Mouse (Mus musculus): Measurements from ENCODE around the gene Chst11. TPM values are rescaled to one million over a fixed set of nuclear protein-coding genes. Genes with fewer than 3 reads are reported as not detected.

Gene Chst11
- total and polyA plus RNA-seq, 3 experiments, result 3.1 to 10.6 TPM; not detected in 1

- Histone ChIP-seq H3K4me1 (ENCODE audit: control insufficient read depth in 1 of 2, insufficient read depth in 2 of 2, low read length in 2 of 2) (no peaks in the 10 kb centered on the region), H3K9me3 (replicated peaks; ENCODE audit: insufficient read depth, low read length) (no peaks in the 10 kb centered on the region), H3K79me2 (ENCODE audit: control insufficient read depth, insufficient read depth, low read length, poor library complexity) (no peaks in the 10 kb centered on the region), H3K9ac (ENCODE audit: control insufficient read depth, low read depth, low read length, poor library complexity, severe bottlenecking) (no peak overlapping the region), H3K27me3 (ENCODE audit: control insufficient read depth in 1 of 2, insufficient read depth in 2 of 2, low read length in 2 of 2) (no peaks in the 10 kb centered on the region), H3K27ac (ENCODE audit: control insufficient read depth, low read depth, low read length) (no peak overlapping the region), H3K4me3 (ENCODE audit: control insufficient read depth in 1 of 2, insufficient read depth in 1 of 2, low read depth in 2 of 2, low read length in 2 of 2) (no peak overlapping the region), H3K36me3 (ENCODE audit: control insufficient read depth in 1 of 2, insufficient read depth in 2 of 2, low read length in 2 of 2) (no peaks in the 10 kb centered on the region)
- DNase-seq (ENCODE audit: low read depth, low spot score), result no peak
- TF ChIP-seq MXI1 (IDR thresholded peaks at IDR 0.05; ENCODE audit: low read depth, low read length), result no peak
- TF ChIP-seq CHD2 (IDR thresholded peaks at IDR 0.05; ENCODE audit: low read length), result no peak
- no peak for TF ChIP-seq BHLHE40 (IDR thresholded peaks at IDR 0.05; ENCODE audit: borderline replicate concordance, low read depth, low read length)
- no peak for TF ChIP-seq TAL1 (IDR thresholded peaks at IDR 0.05; ENCODE audit: low read length)
- no peak for TF ChIP-seq ETS1 (IDR thresholded peaks at IDR 0.05; ENCODE audit: low read depth, low read length)
- TF ChIP-seq POLR2AphosphoS5 (IDR thresholded peaks at IDR 0.05; ENCODE audit: borderline replicate concordance, low read depth, low read length), result no peak
- TF ChIP-seq ZNF384 (IDR thresholded peaks at IDR 0.05; ENCODE audit: low read depth, low read length), result no peak
- TF ChIP-seq ZC3H11A (IDR thresholded peaks at IDR 0.05; ENCODE audit: low read depth, low read length), result no peak
- TF ChIP-seq UBTF (IDR thresholded peaks at IDR 0.05; ENCODE audit: borderline replicate concordance, insufficient read depth, low read depth, low read length), result no peak
- TF ChIP-seq NRF1 (IDR thresholded peaks at IDR 0.05; ENCODE audit: insufficient read depth, low read depth, low read length, poor library complexity, severe bottlenecking), result no peak
- TF ChIP-seq MAX (IDR thresholded peaks at IDR 0.05; ENCODE audit: low read length), result no peak
- TF ChIP-seq MEF2A (IDR thresholded peaks at IDR 0.05; ENCODE audit: extremely low read depth, insufficient replicate concordance, low read depth, low read length, poor library complexity, severe bottlenecking), result no peak
- TF ChIP-seq SIN3A (IDR thresholded peaks at IDR 0.05; ENCODE audit: low read length), result no peak
- no peak for TF ChIP-seq MYB (IDR thresholded peaks at IDR 0.05; ENCODE audit: low read depth, low read length)
- TF ChIP-seq MYC (IDR thresholded peaks at IDR 0.05; ENCODE audit: low read depth, low read length), result no peak
- TF ChIP-seq TBP (IDR thresholded peaks at IDR 0.05; ENCODE audit: low read depth, low read length), result no peak
- TF ChIP-seq MAZ (IDR thresholded peaks at IDR 0.05; ENCODE audit: low read depth, low read length), result no peak
- TF ChIP-seq ZMIZ1 (IDR thresholded peaks at IDR 0.05; ENCODE audit: low read depth, low read length), result no peak
- TF ChIP-seq E2F4 (IDR thresholded peaks at IDR 0.05; ENCODE audit: borderline replicate concordance, low read depth, low read length), result no peak
- TF ChIP-seq CTCF (IDR thresholded peaks at IDR 0.05 in 2 of 3, conservative IDR thresholded peaks at IDR 0.05 in 1 of 3; ENCODE audit: control insufficient read depth in 1 of 3, insufficient read depth in 1 of 3, low read depth in 2 of 3, low read length in 3 of 3, poor library complexity in 1 of 3, severe bottlenecking in 1 of 3), result no peak
Observed at GRCm38 (mm10) chr10:83096257-83096656, 111.0 kb downstream of the Chst11 start.

GRCm38 (mm10) chr10:83098940-83099339 lies 113.6 kb downstream of the Chst11 start:
- TF ChIP-seq RAD21 (IDR thresholded peaks at IDR 0.05; ENCODE audit: low read depth, low read length) (no peak), E2F4 (IDR thresholded peaks at IDR 0.05; ENCODE audit: borderline replicate concordance, low read depth, low read length) (no peak), UBTF (IDR thresholded peaks at IDR 0.05; ENCODE audit: borderline replicate concordance, insufficient read depth, low read depth, low read length) (no peak), HCFC1 (IDR thresholded peaks at IDR 0.05; ENCODE audit: low read depth, low read length) (no peak), USF2 (IDR thresholded peaks at IDR 0.05; ENCODE audit: borderline replicate concordance in 1 of 2, insufficient read depth in 1 of 2, low read depth in 1 of 2, low read length in 2 of 2) (no peak), MAZ (IDR thresholded peaks at IDR 0.05; ENCODE audit: low read depth, low read length) (no peak), MYC (IDR thresholded peaks at IDR 0.05; ENCODE audit: low read depth, low read length) (no peak), ZKSCAN1 (IDR thresholded peaks at IDR 0.05; ENCODE audit: low read depth, low read length) (no peak), EP300 (IDR thresholded peaks at IDR 0.05; ENCODE audit: low read depth in 1 of 2, low read length in 2 of 2) (no peak), JUND (IDR thresholded peaks at IDR 0.05; ENCODE audit: low read depth, low read length) (no peak), RCOR1 (IDR thresholded peaks at IDR 0.05; ENCODE audit: low read depth, low read length) (no peak), TAL1 (IDR thresholded peaks at IDR 0.05; ENCODE audit: low read length) (no peak), BHLHE40 (IDR thresholded peaks at IDR 0.05; ENCODE audit: borderline replicate concordance, low read depth, low read length) (no peak), MEF2A (IDR thresholded peaks at IDR 0.05; ENCODE audit: extremely low read depth, insufficient replicate concordance, low read depth, low read length, poor library complexity, severe bottlenecking) (no peak), GATA1 (IDR thresholded peaks at IDR 0.05; ENCODE audit: low read depth, low read length) (no peak), MXI1 (IDR thresholded peaks at IDR 0.05; ENCODE audit: low read depth, low read length) (no peak), MAFK (IDR thresholded peaks at IDR 0.05; ENCODE audit: borderline replicate concordance, low read depth, low read length) (no peak), MYB (IDR thresholded peaks at IDR 0.05; ENCODE audit: low read depth, low read length) (no peak), TBP (IDR thresholded peaks at IDR 0.05; ENCODE audit: low read depth, low read length) (no peak), POLR2AphosphoS2 (IDR thresholded peaks at IDR 0.05; ENCODE audit: low read length) (no peak)
- no peak overlapping the region for H3K9ac ChIP-seq (ENCODE audit: control insufficient read depth, low read depth, low read length, poor library complexity, severe bottlenecking)
- DNase-seq (ENCODE audit: low read depth, low spot score), result no peak
- H3K9me3 ChIP-seq (replicated peaks; ENCODE audit: insufficient read depth, low read length), result no peaks in the 10 kb centered on the region
- no peaks in the 10 kb centered on the region for H3K27me3 ChIP-seq (ENCODE audit: control insufficient read depth in 1 of 2, insufficient read depth in 2 of 2, low read length in 2 of 2)
- H3K4me3 ChIP-seq (ENCODE audit: control insufficient read depth in 1 of 2, insufficient read depth in 1 of 2, low read depth in 2 of 2, low read length in 2 of 2), result no peak overlapping the region
- H3K36me3 ChIP-seq (ENCODE audit: control insufficient read depth in 1 of 2, insufficient read depth in 2 of 2, low read length in 2 of 2), result no peaks in the 10 kb centered on the region
- no peak overlapping the region for H3K27ac ChIP-seq (ENCODE audit: control insufficient read depth, low read depth, low read length)
- no peaks in the 10 kb centered on the region for H3K4me1 ChIP-seq (ENCODE audit: control insufficient read depth in 1 of 2, insufficient read depth in 2 of 2, low read length in 2 of 2)
- no peaks in the 10 kb centered on the region for H3K79me2 ChIP-seq (ENCODE audit: control insufficient read depth, insufficient read depth, low read length, poor library complexity)
